Mouse (Mus musculus) testis, adult 2 months (tissue): ENCODE data around the gene Capn9.

ENCODE experiments used
- CTCF ChIP-seq: fragments of 200-500 bp; IDR thresholded peaks from 2 replicates; pipeline ENCODE4 v1.5.1; 2012; ENCODE audit warnings: low read depth, mild to moderate bottlenecking, inconsistent platforms, low read length, moderate library complexity; ENCODE audit not compliant: control insufficient read depth, insufficient read depth, insufficient replicate concordance
- POLR2A ChIP-seq: fragments of 200-500 bp; IDR thresholded peaks from 2 replicates; pipeline ENCODE4 v1.6.1; 2012; ENCODE audit warnings: low read depth, mild to moderate bottlenecking, inconsistent platforms, low read length, moderate library complexity; ENCODE audit not compliant: control insufficient read depth

DNA sequence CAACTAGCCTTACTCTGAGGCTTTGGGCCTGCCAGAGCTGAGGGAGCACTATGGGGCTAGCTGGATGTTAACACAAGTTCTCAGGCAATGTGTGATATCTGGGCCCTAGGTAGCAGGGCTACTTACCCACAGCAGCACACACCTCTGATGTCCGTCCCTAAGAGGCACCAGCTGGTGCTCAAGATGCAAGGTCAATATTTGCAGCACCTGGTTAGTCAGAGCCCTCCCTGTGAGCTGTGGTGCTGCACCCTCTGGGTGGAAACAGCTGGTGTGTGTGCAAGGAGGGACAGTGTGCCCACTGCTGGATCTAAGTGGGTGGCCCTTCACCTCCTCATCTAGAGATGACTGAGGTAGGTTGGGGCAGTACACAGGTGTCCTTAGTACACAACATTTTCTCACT, 840 bp downstream of the Capn9 start:
- TF ChIP-seq POLR2A = no peak
- TF ChIP-seq CTCF = no peak
